In the genomic region with DNA sequence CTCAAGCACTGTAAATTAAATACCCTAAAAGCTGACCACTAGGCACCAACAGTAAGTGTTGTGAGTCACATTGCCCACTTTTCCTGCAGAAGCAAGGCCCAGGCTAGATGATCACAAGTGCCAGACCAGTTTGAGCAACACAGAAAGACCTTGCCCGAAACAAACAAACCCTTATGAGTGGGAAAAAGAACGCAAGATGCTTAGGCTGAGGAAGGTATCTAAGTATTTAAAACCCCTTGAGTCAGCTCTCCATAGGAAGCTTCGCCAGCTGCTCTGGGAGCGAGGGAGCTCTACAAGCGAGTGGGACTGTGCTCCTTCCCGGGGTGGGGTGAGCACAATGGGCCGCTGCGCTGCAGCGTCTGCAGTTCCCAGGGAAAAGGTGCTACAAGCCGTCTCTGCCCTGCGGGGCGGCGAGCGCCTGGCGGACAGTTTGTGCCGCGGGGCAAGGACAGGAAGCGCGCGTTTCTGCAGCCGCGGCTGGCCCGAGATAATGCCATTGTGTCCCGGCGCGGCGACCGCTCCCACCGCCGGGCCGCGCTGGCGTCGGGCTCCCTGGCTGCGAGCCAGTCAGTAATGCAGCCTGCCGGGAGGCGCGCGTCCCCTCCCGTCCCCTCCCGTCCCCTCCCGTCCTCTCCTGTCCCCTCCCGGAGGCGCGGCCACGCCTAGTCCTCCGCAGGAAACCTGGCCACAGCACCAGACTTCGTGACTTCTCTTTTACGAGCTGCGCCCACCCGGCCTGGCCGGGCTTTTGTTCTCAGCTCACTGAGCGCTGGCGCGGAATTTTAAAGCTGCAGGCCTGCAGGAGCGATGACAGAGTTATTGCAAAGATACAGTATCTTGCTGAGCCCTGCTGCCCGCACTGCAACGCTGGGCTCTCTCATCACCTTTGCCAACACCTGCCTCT, we compare ENCODE assay signal across 8 mouse cellular contexts.
DNase-seq lines count a peak whose midpoint lies in the region; ATAC-seq lines count a peak whose summit lies in the region.

No protein-coding gene starts in this region.

- H3K9me3 ChIP-seq in intestine, embryonic 15.5 days = no peaks in the 10 kb centered on the region

- peak overlapping the region; percentile 95 for H3K4me2 ChIP-seq in intestine, embryonic 15.5 days (replicated peaks)

- H3K27me3 ChIP-seq in intestine, embryonic 15.5 days (replicated peaks) = no peaks in the 10 kb centered on the region

- H3K27ac ChIP-seq in intestine, embryonic 15.5 days = peak overlapping the region; percentile 56; the same call in 1 of the 2 replicates

- under 1% methylated on average over 58 of the region's 58 CpGs for WGBS in intestine, embryonic 15.5 days

- intact Hi-C loops in gastrocnemius, postnatal 36 days (cut with DNase I) = no loop called here
- intact Hi-C loops in left cerebral cortex, postnatal 14 days (cut with DNase I) = no loop called here

- peak; percentile 75 for DNase-seq in adrenal gland, postnatal 14 days
- peak; percentile 82 for DNase-seq in embryo, embryonic 10.5 days (ENCODE audit: low spot score)
- peak; percentile 47 to 67 for DNase-seq in gastrocnemius, postnatal 36 days
- peak; percentile 51 to 68 for DNase-seq in left cerebral cortex, postnatal 14 days (ENCODE audit: low spot score in 2 of 2)
- peak; percentile 75 for DNase-seq in right cerebral cortex, postnatal 4 days
- no peak for DNase-seq in MN1 (ENCODE audit: low spot score)

- no peaks in the 10 kb centered on the region for H3K36me3 ChIP-seq in intestine, embryonic 15.5 days

- peak; percentile 97 for ATAC-seq in intestine, embryonic 15.5 days
- ATAC-seq in megakaryocyte progenitor cell, adult 5-6 weeks (replicated peaks; ENCODE audit: poor library complexity) = peak; percentile 89

- H3K9ac ChIP-seq in intestine, embryonic 15.5 days = peak overlapping the region; percentile 72

- H3K4me1 ChIP-seq in intestine, embryonic 15.5 days (replicated peaks) = no peaks in the 10 kb centered on the region

- peak overlapping the region; percentile 55 for H3K4me3 ChIP-seq in intestine, embryonic 15.5 days (replicated peaks)
